ENCODE assay signal across 22 mouse cellular contexts in genomic region chr5:20584769-20585168, GRCm38 (mm10).
DNase-seq lines count a peak whose midpoint lies in the region; ATAC-seq and TF ChIP-seq lines count a peak whose summit lies in the region.
"Had no signal": no experiment of that assay in that cellular context is flagged by ENCODE, and none has a peak within 500 bp of the region (broad histone marks: within the 10 kb centered on the region; RNA-seq: fewer than 3 reads in every experiment).

No protein-coding gene starts in this region.

- no peak overlapping the region for H3K9ac ChIP-seq in limb, embryonic 11.5 days (ENCODE audit: low read length)
- no peak overlapping the region for H3K9ac ChIP-seq in midbrain, postnatal 0 days (replicated peaks; ENCODE audit: low read length, poor library complexity, severe bottlenecking)
- H3K9ac ChIP-seq: embryonic facial prominence, embryonic 15.5 days; heart, embryonic 15.5 days had no signal

- no peak overlapping the region for H3K4me2 ChIP-seq in limb, embryonic 11.5 days (ENCODE audit: low read depth, severe bottlenecking)
- no peak overlapping the region for H3K4me2 ChIP-seq in midbrain, postnatal 0 days (ENCODE audit: low read depth, low read length, poor library complexity, severe bottlenecking)
- H3K4me2 ChIP-seq: embryonic facial prominence, embryonic 15.5 days; heart, embryonic 11.5 days; heart, embryonic 15.5 days had no signal

- no peaks in the 10 kb centered on the region for H3K9me3 ChIP-seq in limb, embryonic 11.5 days (ENCODE audit: control insufficient read depth, low read length)
- H3K9me3 ChIP-seq in limb, embryonic 10.5 days (replicated peaks) = no peaks in the 10 kb centered on the region
- H3K9me3 ChIP-seq in midbrain, postnatal 0 days (ENCODE audit: low read length) = no peaks in the 10 kb centered on the region
- H3K9me3 ChIP-seq: embryonic facial prominence, embryonic 15.5 days; forebrain, embryonic 10.5 days; heart, embryonic 15.5 days; hindbrain, embryonic 10.5 days had no signal

- TF ChIP-seq CTCF in brain, embryonic 14.5 days (IDR thresholded peaks at IDR 0.05; ENCODE audit: borderline replicate concordance, extremely low read depth, insufficient read depth, insufficient read length) = no peak
- no peak for TF ChIP-seq CTCF in midbrain, postnatal 0 days (IDR thresholded peaks at IDR 0.05)

- H3K27ac ChIP-seq in limb, embryonic 11.5 days (replicated peaks; ENCODE audit: low read depth, low read length) = no peak overlapping the region
- no peak overlapping the region for H3K27ac ChIP-seq in limb, embryonic 10.5 days
- H3K27ac ChIP-seq in midbrain, postnatal 0 days (ENCODE audit: low read depth, low read length) = no peak overlapping the region
- H3K27ac ChIP-seq: embryonic facial prominence, embryonic 15.5 days; forebrain, embryonic 10.5 days; heart, adult 2 months; heart, embryonic 15.5 days; hindbrain, embryonic 10.5 days had no signal

- ATAC-seq in limb, embryonic 11.5 days (ENCODE audit: insufficient number of reproducible peaks, low FRiP score, low TSS enrichment, low read depth) = no peak
- no peak for ATAC-seq in midbrain, postnatal 0 days (ENCODE audit: low FRiP score)
- ATAC-seq: hindbrain, embryonic 16.5 days; inflammation-experienced regulatory T-cells, adult 6 months had no signal

- H3K27me3 ChIP-seq in limb, embryonic 11.5 days (ENCODE audit: control insufficient read depth, insufficient read depth, low read length) = no peaks in the 10 kb centered on the region
- no peaks in the 10 kb centered on the region for H3K27me3 ChIP-seq in limb, embryonic 10.5 days (ENCODE audit: low read depth, poor library complexity, severe bottlenecking)
- H3K27me3 ChIP-seq in midbrain, postnatal 0 days (ENCODE audit: insufficient read depth, low read length) = no peaks in the 10 kb centered on the region
- H3K27me3 ChIP-seq: embryonic facial prominence, embryonic 15.5 days; heart, embryonic 15.5 days had no signal

- WGBS in limb, embryonic 11.5 days = 88% methylated on average over 3 of the region's 3 CpGs
- WGBS in limb, embryonic 10.5 days = 93% methylated on average over 3 of the region's 3 CpGs
- 83% methylated on average over 3 of the region's 3 CpGs for WGBS in midbrain, postnatal 0 days

- no peak overlapping the region for H3K4me3 ChIP-seq in limb, embryonic 11.5 days (ENCODE audit: low read depth, low read length)
- H3K4me3 ChIP-seq in limb, embryonic 10.5 days = no peak overlapping the region
- no peak overlapping the region for H3K4me3 ChIP-seq in midbrain, postnatal 0 days (ENCODE audit: low read depth, low read length)
- H3K4me3 ChIP-seq: embryonic facial prominence, embryonic 15.5 days; erythroblast, embryonic 14.5 days; forebrain, embryonic 10.5 days; heart, adult 2 months; heart, embryonic 15.5 days; hindbrain, embryonic 10.5 days had no signal

- no peaks in the 10 kb centered on the region for H3K4me1 ChIP-seq in limb, embryonic 11.5 days (ENCODE audit: control insufficient read depth, insufficient read depth, low read length)
- no peaks in the 10 kb centered on the region for H3K4me1 ChIP-seq in limb, embryonic 10.5 days
- H3K4me1 ChIP-seq in midbrain, postnatal 0 days (ENCODE audit: insufficient read depth, low read length) = 0 out of 2 replicates have a peak, but pooled peaks cover 3% of the 10 kb centered on the region
- H3K4me1 ChIP-seq: forebrain, embryonic 10.5 days; heart, embryonic 15.5 days; hindbrain, embryonic 10.5 days had no signal

- no peaks in the 10 kb centered on the region for H3K36me3 ChIP-seq in limb, embryonic 11.5 days (ENCODE audit: control insufficient read depth, insufficient read depth, low read length)
- H3K36me3 ChIP-seq in limb, embryonic 10.5 days = no peaks in the 10 kb centered on the region
- no peaks in the 10 kb centered on the region for H3K36me3 ChIP-seq in midbrain, postnatal 0 days (ENCODE audit: insufficient read depth, low read length)
- H3K36me3 ChIP-seq: embryonic facial prominence, embryonic 15.5 days; forebrain, embryonic 10.5 days; heart, embryonic 15.5 days; hindbrain, embryonic 10.5 days had no signal

- no peak for TF ChIP-seq POLR2A in brain, embryonic 14.5 days (IDR thresholded peaks at IDR 0.05; ENCODE audit: borderline replicate concordance, extremely low read depth, insufficient read depth, insufficient read length, poor library complexity, severe bottlenecking)

- intact Hi-C loops in heart, postnatal 14 days (cut with DNase I) = no loop called here

- peak; percentile 0 for DNase-seq in heart, adult 11 months
- DNase-seq in heart, postnatal 14 days = no peak
- peak; percentile 4 for DNase-seq in limb, embryonic 11.5 days (ENCODE audit: low spot score)
- no peak for DNase-seq in limb, embryonic 10.5 days (ENCODE audit: low spot score)
- DNase-seq in brain, embryonic 14.5 days (ENCODE audit: low read depth) = peak; percentile 57
- peak; percentile 33 for DNase-seq in midbrain, postnatal 0 days (ENCODE audit: low spot score)
- DNase-seq: adrenal gland, adult 2 months; adrenal gland, postnatal 25 days; cerebellum, adult 11 months; cerebellum, adult 8-10 months; cerebellum, postnatal 14 days; embryo, embryonic 11 days; gastrocnemius, postnatal 10 days; heart, adult 2 months had no signal

Comparison
In these comparisons a context has a peak if more than half of its experiments do, and no peak if none do; other contexts are left out.
1. DNase-seq: peak in heart, adult 11 months (single experiment), limb, embryonic 11.5 days (single experiment), brain, embryonic 14.5 days (single experiment) and midbrain, postnatal 0 days (single experiment); none in heart, postnatal 14 days (0 of 2) and limb, embryonic 10.5 days (single experiment).